Mouse (Mus musculus) brain, embryonic 14.5 days (tissue): ENCODE data around the gene Crtac1. TPM values are rescaled to one million over a fixed set of nuclear protein-coding genes. Genes with fewer than 3 reads are reported as not detected.

Experiments
- DNase-seq: peaks from one replicate; pipeline ENCODE4 v3.0.0-alpha.2; 2011; ENCODE audit warnings: low read depth
- CTCF ChIP-seq: fragments of 200-500 bp; IDR thresholded peaks from 2 replicates; pipeline ENCODE4 v1.5.1; 2012; ENCODE audit warnings: inconsistent platforms, mild to moderate bottlenecking, moderate library complexity, borderline replicate concordance; ENCODE audit not compliant: insufficient read depth, insufficient read length; ENCODE audit errors: extremely low read depth
- POLR2A ChIP-seq: fragments of 200-500 bp; IDR thresholded peaks from 2 replicates; pipeline ENCODE4 v1.6.1; 2012; ENCODE audit warnings: mild to moderate bottlenecking, inconsistent platforms, borderline replicate concordance; ENCODE audit not compliant: poor library complexity, insufficient read depth, insufficient read length, severe bottlenecking; ENCODE audit errors: extremely low read depth
- polyA plus RNA-seq: library from polyadenylated mRNA; depleted of rRNA; stranded (reverse); fragments of >200 nt; gene quantifications from 2 replicates; pipeline ENCODE4 v1.2.3, GENCODE M21; 2012

The Crtac1 gene
- polyA plus RNA-seq, 1 experiment = 21.7 TPM

DNA sequence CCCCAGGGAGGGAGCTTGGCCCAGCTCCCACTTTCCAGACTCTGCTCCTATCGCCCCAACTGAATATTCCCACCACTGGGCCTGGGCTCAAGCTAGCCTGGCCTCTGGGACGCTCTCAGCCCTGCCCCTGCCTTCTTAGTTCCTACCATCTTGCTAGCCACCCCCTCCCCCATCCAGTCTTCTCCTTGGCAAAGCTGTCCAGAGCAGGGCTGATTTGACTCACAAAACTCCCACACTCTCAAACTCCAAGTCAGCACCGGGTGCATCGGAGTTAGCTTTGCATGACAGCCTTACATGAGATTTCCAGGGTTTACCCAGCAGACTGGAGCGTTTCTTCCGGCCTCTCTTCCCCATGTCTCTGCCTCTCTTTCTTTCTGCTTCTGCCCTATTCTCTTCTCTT, 138.4 kb downstream of the Crtac1 start:
- TF ChIP-seq CTCF (no peak), POLR2A (no peak)
- peak; percentile 39 for DNase-seq

DNA sequence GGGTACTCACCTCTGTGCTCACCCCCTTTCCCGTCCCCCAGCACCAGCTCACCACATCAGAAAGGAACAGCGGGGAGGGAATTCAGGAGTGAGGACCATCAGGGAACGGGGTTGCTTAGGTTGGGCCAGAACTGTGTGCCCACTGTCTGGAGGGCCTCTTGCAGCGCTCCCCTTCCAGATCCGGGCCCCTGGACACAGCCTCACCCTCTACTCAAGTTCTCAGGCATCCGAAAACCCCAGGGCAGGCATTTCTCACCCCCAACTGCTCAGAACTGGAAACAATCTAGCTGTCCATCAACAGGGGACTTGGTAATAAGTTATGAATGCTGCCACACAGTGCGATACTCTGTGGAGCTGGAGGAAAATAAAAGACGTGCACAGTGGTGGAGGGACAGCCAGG, 139.5 kb downstream of the Crtac1 start:
- TF ChIP-seq POLR2A (no peak), CTCF (no peak)
- DNase-seq = peak; percentile 64

DNA sequence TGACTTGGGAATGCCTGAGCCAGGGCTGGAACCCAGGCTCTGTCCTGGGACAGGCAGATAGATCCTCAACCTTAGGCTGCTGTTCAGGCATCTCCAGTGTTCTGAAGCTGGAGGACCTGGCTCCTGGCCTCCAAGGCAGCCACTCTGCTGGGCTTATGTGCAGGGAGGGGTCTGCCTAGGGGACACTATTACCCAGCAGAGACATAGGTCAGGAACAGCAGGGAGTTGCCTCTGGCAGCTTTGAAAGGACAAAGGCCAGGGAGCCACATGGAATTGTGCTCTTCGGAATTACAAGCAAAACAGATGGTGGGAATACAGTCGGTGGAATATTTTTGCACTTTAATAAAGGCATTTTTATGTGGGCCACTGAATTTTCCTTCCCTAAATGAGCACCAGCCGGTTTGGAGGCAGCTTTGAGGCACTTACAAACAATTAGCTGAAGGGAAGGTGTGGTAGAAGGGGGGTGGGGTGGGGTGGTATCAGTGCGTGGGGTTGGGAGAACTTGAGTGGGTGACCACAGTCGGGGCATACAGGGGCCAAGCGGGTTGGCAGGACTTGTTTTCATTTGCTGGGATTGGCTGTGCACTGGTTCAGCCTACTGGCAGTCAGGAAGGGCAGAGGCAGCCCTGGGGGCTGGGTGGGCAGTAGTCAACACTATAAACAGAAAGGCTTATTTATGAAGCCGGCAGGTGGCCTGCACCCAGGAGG, 140.5 kb downstream of the Crtac1 start:
- no peak for TF ChIP-seq POLR2A
- TF ChIP-seq CTCF = no peak
- peak; percentile 77 for DNase-seq

- DNase-seq = no peak
- TF ChIP-seq CTCF = no peak
- no peak for TF ChIP-seq POLR2A
Measured at GRCm38 (mm10) chr19:42288361-42288760, 143.2 kb downstream of the Crtac1 start.

GRCm38 (mm10) chr19:42284178-42284577, 147.4 kb downstream of the Crtac1 start:
- TF ChIP-seq CTCF (no peak), POLR2A (no peak)
- DNase-seq = no peak

- TF ChIP-seq POLR2A (no peak), CTCF (no peak)
- DNase-seq = peak; percentile 46
Measured at GRCm38 (mm10) chr19:42279611-42280010, 152.0 kb downstream of the Crtac1 start.

DNA sequence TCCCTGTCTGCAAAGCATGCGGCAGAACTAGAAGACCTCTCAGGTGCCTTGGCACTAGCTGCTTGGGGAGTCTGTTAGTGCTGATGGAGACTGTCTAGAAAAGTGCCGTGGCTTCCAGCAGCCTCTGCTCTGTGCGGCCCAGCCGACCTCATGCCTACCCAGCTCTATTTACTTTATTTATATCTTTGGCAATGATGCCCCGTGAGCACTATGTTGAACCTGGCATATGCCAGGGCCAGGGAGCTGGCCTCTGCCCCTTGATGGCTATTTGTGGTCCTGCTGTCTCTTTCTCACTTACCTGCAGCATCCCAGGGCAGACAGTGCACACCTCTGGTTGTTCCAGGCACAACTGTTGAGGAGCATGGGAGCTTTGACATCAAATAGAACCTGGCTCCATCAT, 153.1 kb downstream of the Crtac1 start:
- no peak for DNase-seq
- TF ChIP-seq POLR2A (no peak), CTCF (no peak)

DNA sequence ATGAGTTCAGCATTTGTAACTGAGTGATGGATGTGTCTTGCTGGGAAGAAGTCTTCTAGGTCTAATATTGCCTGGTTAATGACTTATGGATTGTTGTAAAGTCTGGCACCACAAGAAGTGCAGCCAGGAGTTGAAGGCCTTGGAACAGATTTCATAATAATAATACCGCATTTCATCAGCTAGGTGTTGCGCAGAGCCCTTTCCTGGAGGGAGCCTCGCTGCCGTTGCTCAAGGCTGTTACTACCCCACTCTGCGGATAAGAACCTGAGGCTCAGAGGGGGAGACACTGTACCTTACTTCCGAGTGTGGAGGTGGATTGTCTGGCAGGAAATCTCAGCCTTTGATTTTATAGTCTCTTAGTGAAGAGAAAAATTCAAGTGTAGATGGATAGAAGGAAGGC, 154.3 kb downstream of the Crtac1 start:
- DNase-seq = no peak
- TF ChIP-seq POLR2A (no peak), CTCF (no peak)

DNA sequence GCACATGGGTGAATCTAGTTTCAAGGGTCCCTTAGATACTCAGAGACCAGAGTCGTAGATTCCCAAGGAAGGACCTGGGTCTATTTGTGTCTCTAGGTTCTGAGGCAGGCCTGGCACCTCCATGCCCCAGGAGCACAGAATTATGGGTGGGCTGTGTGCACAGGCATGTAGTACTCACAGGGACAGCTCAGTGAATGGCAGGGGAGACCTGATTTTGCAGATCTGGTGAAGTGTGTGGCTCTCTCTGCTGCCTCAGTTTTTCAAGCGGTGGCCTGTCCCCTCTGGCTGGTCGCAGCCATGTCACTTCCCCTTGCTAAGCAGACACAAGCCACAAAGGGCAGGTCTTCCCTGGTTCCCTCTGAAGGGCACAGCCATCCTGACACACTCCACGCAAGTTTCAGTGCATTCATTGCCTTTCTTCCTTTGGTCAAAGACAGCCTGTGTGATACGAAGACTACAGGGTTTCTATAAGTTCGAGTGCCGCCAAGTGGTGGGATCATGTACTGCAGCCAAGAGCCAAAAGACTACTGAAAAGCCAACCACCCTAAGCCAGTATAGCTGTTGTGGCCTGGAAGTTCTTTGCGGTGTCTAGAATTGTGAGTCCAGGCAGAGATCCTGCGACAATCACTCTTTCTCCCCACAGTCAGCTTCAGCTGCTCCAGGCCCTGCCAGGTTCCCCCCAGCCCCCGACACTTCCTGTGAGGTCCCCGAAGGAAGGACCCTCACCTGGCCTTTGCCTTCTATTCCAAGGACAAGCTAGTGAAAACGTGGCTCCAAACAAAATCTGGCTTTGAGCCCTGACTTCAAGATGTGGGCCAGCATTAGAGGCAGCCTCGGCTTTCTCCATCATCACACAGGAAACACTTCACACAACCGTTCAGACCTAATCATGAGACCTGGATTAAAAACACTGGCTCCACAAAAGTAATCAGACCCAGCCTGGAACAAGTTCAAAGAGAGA, 159.3 kb downstream of the Crtac1 start:
- TF ChIP-seq CTCF (peak; percentile 88), POLR2A (no peak)

DNA sequence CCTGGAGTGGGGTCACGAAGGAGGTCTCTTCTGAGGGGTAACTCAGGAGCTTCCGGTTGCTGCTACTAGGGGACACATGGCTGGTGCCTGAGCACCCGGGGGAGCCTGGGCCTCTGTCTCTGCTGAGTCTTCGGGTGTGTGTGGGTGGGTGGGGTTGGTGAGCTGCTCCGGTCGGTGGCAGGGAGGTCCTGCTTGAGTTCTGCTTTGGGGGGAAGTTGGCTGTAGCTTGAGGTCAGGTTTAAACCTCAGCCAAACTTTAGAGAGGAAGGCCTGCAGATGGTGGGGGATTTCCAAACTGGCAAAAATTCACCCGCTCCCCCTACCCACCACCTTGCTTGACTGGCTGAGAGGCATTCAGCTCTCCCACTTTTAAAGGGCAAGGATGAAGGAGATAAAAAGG, 160.4 kb downstream of the Crtac1 start:
- no peak for DNase-seq
- TF ChIP-seq POLR2A (no peak), CTCF (no peak)

More for the DNA sequence above, 159.3 kb downstream of the Crtac1 start:
- peak; percentile 86 for DNase-seq

- no peak for TF ChIP-seq POLR2A
- no peak for DNase-seq
Measured at GRCm38 (mm10) chr19:42270119-42270518, 161.5 kb downstream of the Crtac1 start.

DNA sequence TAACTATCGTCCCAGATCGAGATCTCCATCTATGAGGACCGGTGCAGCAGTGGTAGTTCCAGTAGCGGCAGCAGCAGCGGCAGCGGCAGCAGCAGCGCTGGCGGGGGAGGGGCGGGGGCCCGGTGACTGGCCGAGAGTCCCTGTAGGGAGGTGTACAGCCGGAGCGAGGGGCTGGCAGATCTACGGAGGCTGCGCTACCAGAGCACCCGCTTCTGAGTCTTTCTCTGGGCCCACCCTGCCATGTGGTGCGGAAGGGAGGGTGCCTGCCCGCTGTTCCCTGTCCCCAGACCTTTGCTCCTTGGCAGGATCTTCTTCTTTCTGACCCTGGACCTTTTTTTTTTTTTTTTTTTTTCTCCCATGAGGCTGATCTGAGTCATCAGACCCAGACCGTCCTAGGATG, 163.2 kb downstream of the Crtac1 start:
- DNase-seq = peak; percentile 61
- TF ChIP-seq POLR2A = no peak
- no peak for TF ChIP-seq CTCF

GRCm38 (mm10) chr19:42263524-42263923, 168.1 kb downstream of the Crtac1 start:
- no peak for TF ChIP-seq CTCF
- TF ChIP-seq POLR2A = no peak
- no peak for DNase-seq

DNA sequence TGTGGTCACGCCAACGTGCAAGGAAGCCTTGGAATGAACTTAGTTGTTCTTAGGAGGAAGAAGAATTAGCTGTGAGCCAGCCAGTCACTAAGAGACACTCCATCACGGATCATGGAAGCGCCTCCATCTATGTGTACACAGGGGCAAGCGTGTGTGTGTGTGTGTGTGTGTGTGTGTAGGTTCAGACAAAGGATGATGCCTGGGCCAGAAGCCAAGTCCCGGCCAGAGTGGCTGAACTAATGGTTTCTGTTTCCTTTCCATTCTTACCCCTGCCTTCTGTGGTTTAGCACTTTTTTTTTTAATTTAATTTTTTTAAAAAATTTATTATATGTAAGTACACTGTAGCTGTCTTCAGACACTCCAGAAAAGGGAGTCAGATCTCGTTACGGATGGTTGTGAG, 171.1 kb downstream of the Crtac1 start:
- peak; percentile 17 for DNase-seq
- no peak for TF ChIP-seq POLR2A
- TF ChIP-seq CTCF = no peak

GRCm38 (mm10) chr19:42258596-42258995, 173.0 kb downstream of the Crtac1 start:
- DNase-seq = no peak
- TF ChIP-seq POLR2A = no peak
- no peak for TF ChIP-seq CTCF
